Mouse (Mus musculus) adrenal gland, adult 10 weeks (tissue): ENCODE measurements around the gene Trim24. TPM values are rescaled to one million over a fixed set of nuclear protein-coding genes. Genes with fewer than 3 reads are reported as not detected.

Source experiments
- polyA plus RNA-seq: library from polyadenylated mRNA; stranded (reverse); fragments of 350-450 nt; fragmentation: Illumina TruSeq; extraction: RNeasy Lipid Tissue Mini Kit (QIAGEN cat#74804); gene quantifications from one replicate; pipeline ENCODE4 v1.2.3, GENCODE M21; 2014; ENCODE audit warnings: low read depth, low replicate concordance

Gene Trim24
- 58.6 TPM for polyA plus RNA-seq

DNA sequence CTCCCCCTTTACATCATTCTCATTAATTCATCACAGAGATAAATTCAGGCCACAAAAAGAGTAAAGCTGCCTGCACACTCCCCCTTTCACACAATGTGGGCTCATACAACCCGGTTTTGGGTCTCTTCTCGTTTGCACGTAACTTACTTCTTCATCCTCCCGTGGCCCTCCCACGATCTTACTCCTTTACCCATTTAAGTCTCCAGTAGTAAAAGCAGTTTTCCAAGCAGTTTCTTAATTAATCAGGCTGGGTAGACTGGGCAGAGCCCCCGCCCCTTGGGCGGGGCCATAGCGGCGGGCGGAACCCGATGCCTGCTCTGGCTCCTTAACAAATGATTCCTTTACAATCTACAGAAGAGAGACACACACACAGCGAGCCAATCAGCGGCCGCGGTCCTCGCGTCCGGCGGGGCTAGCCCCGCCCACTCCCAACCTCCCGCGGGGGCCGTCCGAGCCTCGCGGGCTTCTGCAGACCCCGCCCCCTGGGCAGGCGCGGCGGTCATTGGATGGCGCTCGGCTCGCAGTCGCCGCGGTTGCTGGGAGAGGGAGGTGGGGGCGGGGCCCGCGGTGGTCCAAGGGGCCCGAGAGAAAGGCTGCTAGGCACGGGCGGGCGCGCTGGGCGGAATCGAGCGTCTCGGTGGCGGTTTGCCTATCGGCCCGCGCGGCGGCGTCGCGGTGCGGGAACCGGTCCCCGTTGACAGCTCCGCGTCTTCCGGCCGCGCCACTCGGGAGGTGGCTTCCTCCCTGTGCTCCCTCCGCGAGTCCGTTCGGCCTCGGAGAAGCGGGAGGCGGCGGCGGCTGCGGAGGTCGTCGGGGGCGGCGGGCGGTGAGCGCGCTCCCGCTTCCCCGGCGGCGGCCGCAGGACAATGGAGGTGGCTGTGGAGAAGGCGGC lies at the start of gene Trim24:
Gene Trim24, plus strand, starts transcription at position 567 of the 892 bp plus-strand sequence.

Other genes starting within 250 kb of the Trim24 start
- 0.87 TPM for gene Svopl, start 176.2 kb downstream of the Trim24 start, polyA plus RNA-seq
- not detected for gene Tmem213, start 238.4 kb downstream of the Trim24 start, polyA plus RNA-seq